9 mouse cellular contexts compared by ENCODE assay signal in genomic region chr9:7765236-7765635, GRCm38 (mm10). TPM values are rescaled to one million over a fixed set of nuclear protein-coding genes. Genes with fewer than 3 reads are reported as not detected.
DNase-seq lines count a peak whose midpoint lies in the region; ATAC-seq and TF ChIP-seq lines count a peak whose summit lies in the region.
"Had no signal": no experiment of that assay in that cellular context is flagged by ENCODE, and none has a peak within 500 bp of the region (broad histone marks: within the 10 kb centered on the region; RNA-seq: fewer than 3 reads in every experiment).

No protein-coding gene starts in this region.

- no peaks in the 10 kb centered on the region for H3K27me3 ChIP-seq in heart, embryonic 10.5 days (ENCODE audit: insufficient read depth, poor library complexity, severe bottlenecking)
- no peaks in the 10 kb centered on the region for H3K27me3 ChIP-seq in C2C12 (ENCODE audit: control insufficient read depth, insufficient read depth, insufficient read length)
- peaks cover 6% of the 10 kb centered on the region; the same call in 1 of the 2 replicates for H3K27me3 ChIP-seq in forebrain, embryonic 16.5 days (replicated peaks; ENCODE audit: control insufficient read depth, insufficient read depth, low read length)
- no peaks in the 10 kb centered on the region for H3K27me3 ChIP-seq in liver, embryonic 15.5 days

- peaks cover 19% of the 10 kb centered on the region for H3K36me3 ChIP-seq in heart, embryonic 10.5 days
- H3K36me3 ChIP-seq in C2C12 (ENCODE audit: control insufficient read depth, insufficient read depth) = peaks cover 21% of the 10 kb centered on the region
- H3K36me3 ChIP-seq in forebrain, embryonic 16.5 days (ENCODE audit: control insufficient read depth, insufficient read depth) = no peaks in the 10 kb centered on the region
- peaks cover 23% of the 10 kb centered on the region for H3K36me3 ChIP-seq in liver, embryonic 15.5 days (replicated peaks)

- no peaks in the 10 kb centered on the region for H3K9me3 ChIP-seq in heart, embryonic 10.5 days
- H3K9me3 ChIP-seq in forebrain, embryonic 16.5 days (ENCODE audit: control insufficient read depth, low read length) = no peaks in the 10 kb centered on the region
- no peaks in the 10 kb centered on the region for H3K9me3 ChIP-seq in liver, embryonic 15.5 days (replicated peaks)

- H3K4me2 ChIP-seq in forebrain, embryonic 16.5 days (ENCODE audit: low read length) = peak overlapping the region; percentile 85
- peak overlapping the region; percentile 96 for H3K4me2 ChIP-seq in liver, embryonic 15.5 days

- DNase-seq in heart, embryonic 10.5 days (ENCODE audit: low spot score) = peak; percentile 6
- no peak for DNase-seq in heart, adult 18-20 months
- DNase-seq in adrenal gland, adult 2 months = no peak
- DNase-seq in frontal cortex, postnatal 14 days (ENCODE audit: low spot score in 2 of 2) = no peak
- DNase-seq: kidney, adult 9 months had no signal

- H3K27ac ChIP-seq in heart, embryonic 10.5 days = no peak overlapping the region; the same call in 1 of the 2 replicates
- H3K27ac ChIP-seq in forebrain, embryonic 16.5 days (ENCODE audit: low read length) = no peak overlapping the region
- H3K27ac ChIP-seq in liver, embryonic 15.5 days (replicated peaks) = peak overlapping the region; percentile 83

- TF ChIP-seq CTCF in C2C12 (IDR thresholded peaks at IDR 0.05; ENCODE audit: control insufficient read depth, insufficient read depth, insufficient read length) = no peak

- H3K4me3 ChIP-seq in heart, embryonic 10.5 days = peak overlapping the region; percentile 92
- peak overlapping the region; percentile 0 for H3K4me3 ChIP-seq in C2C12 (ENCODE audit: insufficient read depth, poor library complexity, severe bottlenecking)
- peak overlapping the region; percentile 83 for H3K4me3 ChIP-seq in forebrain, embryonic 16.5 days (replicated peaks; ENCODE audit: low read length)
- H3K4me3 ChIP-seq in liver, embryonic 15.5 days (replicated peaks) = peak overlapping the region; percentile 92

- no peak overlapping the region for H3K9ac ChIP-seq in forebrain, embryonic 16.5 days (replicated peaks; ENCODE audit: low read depth, low read length)
- H3K9ac ChIP-seq in liver, embryonic 15.5 days = peak overlapping the region; percentile 87; the same call in 1 of the 2 replicates

- no peak overlapping the region for H3ac ChIP-seq in C2C12 (ENCODE audit: control insufficient read depth, insufficient read length, low read depth)

- H3K79me2 ChIP-seq in C2C12 (ENCODE audit: control insufficient read depth, insufficient read depth) = peaks cover 43% of the 10 kb centered on the region

- no peak for ATAC-seq in forebrain, embryonic 16.5 days
- no peak for ATAC-seq in liver, embryonic 15.5 days (ENCODE audit: insufficient read depth)
- ATAC-seq in erythroid progenitor cell, adult 5-6 weeks (replicated peaks; ENCODE audit: low FRiP score, poor library complexity, severe bottlenecking) = no peak

- H3K79me3 ChIP-seq in C2C12 (ENCODE audit: low read depth) = peaks cover 27% of the 10 kb centered on the region

- H3K4me1 ChIP-seq in heart, embryonic 10.5 days = peaks cover 31% of the 10 kb centered on the region
- H3K4me1 ChIP-seq in forebrain, embryonic 16.5 days (replicated peaks; ENCODE audit: control insufficient read depth, insufficient read depth, low read length) = peaks cover 13% of the 10 kb centered on the region
- H3K4me1 ChIP-seq in liver, embryonic 15.5 days (replicated peaks) = peaks cover 61% of the 10 kb centered on the region

- 42% methylated on average over 3 of the region's 3 CpGs for WGBS in heart, embryonic 10.5 days
- WGBS in forebrain, embryonic 16.5 days = 66% methylated on average over 3 of the region's 3 CpGs
- WGBS in liver, embryonic 15.5 days (ENCODE audit: insufficient replicate concordance) = 33% methylated on average over 3 of the region's 3 CpGs

TF ChIP-seq in C2C12, 6 proteins besides CTCF, POLR2A, EP300 and RAD21:
- TF ChIP-seq MAX (IDR thresholded peaks at IDR 0.05) (no peak), MYOD1 (IDR thresholded peaks at IDR 0.05; ENCODE audit: control insufficient read depth, insufficient read length, low read depth) (no peak), USF1 (IDR thresholded peaks at IDR 0.05; ENCODE audit: low read depth) (no peak), FOSL1 (IDR thresholded peaks at IDR 0.05; ENCODE audit: insufficient read depth, low read length, poor library complexity, severe bottlenecking) (no peak), MYOG (IDR thresholded peaks at IDR 0.05; ENCODE audit: control insufficient read depth, extremely low read depth, insufficient read length) (no peak), CEBPB (IDR thresholded peaks at IDR 0.05; ENCODE audit: low read depth) (no peak)

RNA-seq across cellular contexts. Expression of gene Tmem123, which starts 1.4 kb away (rescaled TPM):
- 121 and 143 TPM in 2 replicates for polyA plus RNA-seq in heart, embryonic 10.5 days (2016; fragmentation: Nextera tagmentation; extraction: Ambion mirVana)
- 10 to 100 TPM; 40.2 to 48.4 TPM for total RNA-seq in heart, adult 18-20 months (2021)
- 35.6 TPM for polyA plus RNA-seq in C2C12 (2012; fragmentation: generic; extraction: Trizol)
- polyA plus RNA-seq in forebrain, embryonic 16.5 days (2015; fragmentation: Nextera tagmentation; extraction: Ambion mirVana) = 23.0 and 31.0 TPM in 2 replicates
- 33.5 and 35.0 TPM in 2 replicates for polyA plus RNA-seq in liver, embryonic 15.5 days (2015; fragmentation: Nextera tagmentation; extraction: Ambion mirVana)
- total RNA-seq in adrenal gland, adult 2 months (2021) = 100 to 1,000 TPM; 188 to 194 TPM
- 84.6 and 132 TPM in 2 replicates for polyA plus RNA-seq in adrenal gland, adult 2 months (2012; rRNA removed)
- total RNA-seq in erythroid progenitor cell, adult 5-6 weeks (2015; ENCODE audit: low replicate concordance) = 57.3 and 114 TPM in 2 replicates
- total RNA-seq in erythroid progenitor cell, adult 5-6 weeks (2017; ENCODE audit: low replicate concordance) = 46.1 and 53.9 TPM in 2 replicates

Comparison
In these comparisons a context has a peak if more than half of its experiments do, and no peak if none do; other contexts are left out.
1. H3K4me3 ChIP-seq: peak in every context shown above with its lines; median percentile 92 in heart, embryonic 10.5 days; 92 in liver, embryonic 15.5 days; 83 in forebrain, embryonic 16.5 days; 0 in C2C12.